Mouse (Mus musculus): Measurements from ENCODE around the gene Txndc11. TPM values are rescaled to one million over a fixed set of nuclear protein-coding genes. Genes with fewer than 3 reads are reported as not detected.
"Not testable (repeated sequence)": the region's sequence is repeated elsewhere in the genome, so short reads cannot be mapped to it uniquely, and the experiment has no call there.

The Txndc11 gene
- polyA plus RNA-seq (2015; fragmentation: Nextera tagmentation; extraction: Ambion mirVana) = 25.7 and 27.9 TPM in 2 replicates

GRCm38 (mm10) chr16:11134348-11135344 lies at the start of gene Txndc11:
Gene Txndc11, minus strand, starts transcription at chr16:11134650.
- Histone ChIP-seq H3K4me2 (peak within 1 kb of the TSS; percentile 65), H3K4me1 (replicated peaks) (peaks cover 35% of the 10 kb centered on the region), H3K27me3 (no peaks in the 10 kb centered on the region), H3K36me3 (peaks cover 26% of the 10 kb centered on the region), H3K9ac (peak within 1 kb of the TSS; percentile 96), H3K27ac (peak within 1 kb of the TSS; percentile 92), H3K4me3 (peak within 1 kb of the TSS; percentile 98), H3K9me3 (no peaks in the 10 kb centered on the region)
- WGBS = under 1% methylated on average over 66 of the region's 80 CpGs
- ATAC-seq (ENCODE audit: low FRiP score) = peak; percentile 99

- Histone ChIP-seq H3K9me3 (no peaks in the 10 kb centered on the region), H3K9ac (no peak overlapping the region; the same call in 1 of the 2 replicates), H3K4me3 (no peak overlapping the region), H3K4me2 (no peak overlapping the region), H3K4me1 (replicated peaks) (peaks cover 32% of the 10 kb centered on the region), H3K36me3 (no peaks in the 10 kb centered on the region), H3K27ac (no peak overlapping the region), H3K27me3 (peaks cover 4% of the 10 kb centered on the region; the same call in 1 of the 2 replicates)
- ATAC-seq (ENCODE audit: low FRiP score) = no peak
- WGBS = 78% methylated on average over 2 of the region's 2 CpGs
Measured at GRCm38 (mm10) chr16:11177404-11177803, 43.0 kb upstream of the Txndc11 start.

- 3% methylated on average over 4 of the region's 4 CpGs for WGBS
- Histone ChIP-seq H3K4me2 (peak overlapping the region; percentile 84), H3K27me3 (peaks cover 4% of the 10 kb centered on the region; the same call in 1 of the 2 replicates), H3K27ac (peak overlapping the region; percentile 93), H3K9me3 (no peaks in the 10 kb centered on the region), H3K4me3 (peak overlapping the region; percentile 85), H3K4me1 (replicated peaks) (peaks cover 32% of the 10 kb centered on the region), H3K9ac (peak overlapping the region; percentile 87), H3K36me3 (no peaks in the 10 kb centered on the region)
- no peak for ATAC-seq (ENCODE audit: low FRiP score)
Measured at GRCm38 (mm10) chr16:11176884-11177244, 42.4 kb upstream of the Txndc11 start.

GRCm38 (mm10) chr16:11176208-11176883 lies 41.9 kb upstream of the Txndc11 start, which contains the start of gene Zc3h7a:
Gene Zc3h7a, minus strand, starts transcription at chr16:11176393.
- peak; percentile 93 for ATAC-seq (ENCODE audit: low FRiP score)
- no peaks in the 10 kb centered on the region for H3K36me3 ChIP-seq
- H3K4me1 ChIP-seq (replicated peaks) = peaks cover 33% of the 10 kb centered on the region
- peak within 1 kb of the TSS; percentile 87 for H3K9ac ChIP-seq
- H3K27ac ChIP-seq = peak within 1 kb of the TSS; percentile 93
- under 1% methylated on average over 42 of the region's 57 CpGs for WGBS
- H3K4me2 ChIP-seq = peak within 1 kb of the TSS; percentile 84
- H3K4me3 ChIP-seq = peak within 1 kb of the TSS; percentile 85
- peaks cover 4% of the 10 kb centered on the region; the same call in 1 of the 2 replicates for H3K27me3 ChIP-seq
- H3K9me3 ChIP-seq = no peaks in the 10 kb centered on the region

GRCm38 (mm10) chr16:11175489-11176207 lies 41.2 kb upstream of the Txndc11 start:
- no peaks in the 10 kb centered on the region for H3K36me3 ChIP-seq
- H3K4me1 ChIP-seq (replicated peaks) = peaks cover 40% of the 10 kb centered on the region
- peak overlapping the region; percentile 84 for H3K4me2 ChIP-seq
- peak overlapping the region; percentile 85 for H3K4me3 ChIP-seq
- peaks cover 4% of the 10 kb centered on the region; the same call in 1 of the 2 replicates for H3K27me3 ChIP-seq
- H3K9me3 ChIP-seq = no peaks in the 10 kb centered on the region
- WGBS = under 1% methylated on average over 55 of the region's 72 CpGs
- peak overlapping the region; percentile 87 for H3K9ac ChIP-seq
- H3K27ac ChIP-seq = peak overlapping the region; percentile 93
- peak; percentile 77 for ATAC-seq (ENCODE audit: low FRiP score)

GRCm38 (mm10) chr16:11175100-11175488 lies 40.6 kb upstream of the Txndc11 start:
- H3K4me2 ChIP-seq = peak overlapping the region; percentile 84
- peak overlapping the region; percentile 87 for H3K9ac ChIP-seq
- H3K36me3 ChIP-seq = no peaks in the 10 kb centered on the region
- H3K27me3 ChIP-seq = peaks cover 4% of the 10 kb centered on the region; the same call in 1 of the 2 replicates
- H3K4me3 ChIP-seq = peak overlapping the region; percentile 85
- peaks cover 40% of the 10 kb centered on the region for H3K4me1 ChIP-seq (replicated peaks)
- no peaks in the 10 kb centered on the region for H3K9me3 ChIP-seq
- WGBS = 15% methylated on average over 9 of the region's 9 CpGs
- ATAC-seq (ENCODE audit: low FRiP score) = no peak
- peak overlapping the region; percentile 93; the same call in 1 of the 2 replicates for H3K27ac ChIP-seq

- H3K27me3 ChIP-seq = peaks cover 4% of the 10 kb centered on the region; the same call in 1 of the 2 replicates
Measured at GRCm38 (mm10) chr16:11174671-11175081, 40.2 kb upstream of the Txndc11 start.

GRCm38 (mm10) chr16:11171679-11172078 lies 37.2 kb upstream of the Txndc11 start:
- Histone ChIP-seq H3K4me1 (replicated peaks) (peaks cover 33% of the 10 kb centered on the region), H3K9me3 (no peaks in the 10 kb centered on the region), H3K36me3 (no peaks in the 10 kb centered on the region), H3K4me2 (no peak overlapping the region), H3K27ac (no peak overlapping the region), H3K9ac (no peak overlapping the region), H3K4me3 (no peak overlapping the region), H3K27me3 (no peaks in the 10 kb centered on the region)
- ATAC-seq (ENCODE audit: low FRiP score) = no peak
- 89% methylated on average over 6 of the region's 6 CpGs for WGBS

More at GRCm38 (mm10) chr16:11174671-11175081, 40.2 kb upstream of the Txndc11 start:
- Histone ChIP-seq H3K4me2 (peak overlapping the region; percentile 84), H3K27ac (0 out of 2 replicates have a peak overlapping the region, but pooled peaks have one; percentile 93), H3K4me1 (replicated peaks) (peaks cover 40% of the 10 kb centered on the region), H3K9me3 (no peaks in the 10 kb centered on the region), H3K9ac (peak overlapping the region; percentile 87), H3K4me3 (peak overlapping the region; percentile 85), H3K36me3 (no peaks in the 10 kb centered on the region)
- no peak for ATAC-seq (ENCODE audit: low FRiP score)
- 11% methylated on average over 10 of the region's 10 CpGs for WGBS

- ATAC-seq (ENCODE audit: low FRiP score) = no peak
- H3K9me3 ChIP-seq = no peaks in the 10 kb centered on the region
- 94% methylated on average over 2 of the region's 2 CpGs for WGBS
- no peak overlapping the region for H3K9ac ChIP-seq
- H3K4me2 ChIP-seq = no peak overlapping the region
- peaks cover 23% of the 10 kb centered on the region for H3K36me3 ChIP-seq
- no peaks in the 10 kb centered on the region for H3K27me3 ChIP-seq
- no peak overlapping the region for H3K27ac ChIP-seq
- peaks cover 8% of the 10 kb centered on the region; the same call in 1 of the 2 replicates for H3K4me1 ChIP-seq (replicated peaks)
- H3K4me3 ChIP-seq = no peak overlapping the region
Measured at GRCm38 (mm10) chr16:11166431-11166830, 32.0 kb upstream of the Txndc11 start.

GRCm38 (mm10) chr16:11164695-11165255 lies 30.3 kb upstream of the Txndc11 start:
- WGBS = 82% methylated on average over 3 of the region's 3 CpGs

GRCm38 (mm10) chr16:11157721-11158120 lies 23.3 kb upstream of the Txndc11 start:
- not testable (repeated sequence) for H3K27me3 ChIP-seq; H3K4me2 ChIP-seq; H3K4me1 ChIP-seq (replicated peaks); H3K27ac ChIP-seq; H3K9ac ChIP-seq; H3K4me3 ChIP-seq; ATAC-seq (ENCODE audit: low FRiP score); H3K9me3 ChIP-seq
- H3K36me3 ChIP-seq = peaks cover 73% of the 10 kb centered on the region
- WGBS = 84% methylated on average over 2 of the region's 3 CpGs

More at GRCm38 (mm10) chr16:11164695-11165255, 30.3 kb upstream of the Txndc11 start:
- H3K4me3 ChIP-seq = no peak overlapping the region
- ATAC-seq (ENCODE audit: low FRiP score) = no peak
- H3K4me1 ChIP-seq (replicated peaks) = no peaks in the 10 kb centered on the region
- H3K4me2 ChIP-seq = no peak overlapping the region
- no peaks in the 10 kb centered on the region for H3K27me3 ChIP-seq
- peak overlapping the region; percentile 24; the same call in 1 of the 2 replicates for H3K27ac ChIP-seq
- peaks cover 30% of the 10 kb centered on the region for H3K36me3 ChIP-seq
- H3K9ac ChIP-seq = no peak overlapping the region
- no peaks in the 10 kb centered on the region for H3K9me3 ChIP-seq
